Mouse (Mus musculus) brain, embryonic 18.5 days (tissue): ENCODE data around the gene Dhdds.

Experiments used
- DNase-seq: peaks from one replicate; pipeline ENCODE4 v3.0.0-alpha.2; 2012; ENCODE audit warnings: low read depth, low spot score

Dhdds gene

GRCm38 (mm10) chr4:133958884-133959283 is 41.8 kb downstream of the Dhdds start:
- DNase-seq: no peak

DNA sequence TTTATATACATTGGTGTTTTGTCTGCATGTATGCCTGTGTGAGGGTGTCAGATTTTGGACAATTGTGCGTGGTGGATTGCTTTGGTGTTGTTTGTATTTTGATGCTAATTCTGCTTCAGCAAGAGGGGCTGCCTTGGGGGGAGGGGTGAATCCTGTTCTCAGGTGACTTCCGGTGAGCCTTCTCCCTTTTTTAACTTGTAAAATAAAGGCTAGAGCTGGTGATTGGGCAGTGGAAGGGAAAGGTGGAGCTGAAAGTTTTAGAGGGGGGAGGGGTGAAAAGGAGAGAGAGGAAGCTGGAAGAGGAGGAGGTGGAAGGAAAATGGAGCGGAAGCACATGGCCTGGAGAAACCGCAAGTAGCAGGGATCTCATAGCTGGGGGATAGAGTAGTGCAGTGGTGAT is 44.4 kb downstream of the Dhdds start:
- no peak for DNase-seq

DNA sequence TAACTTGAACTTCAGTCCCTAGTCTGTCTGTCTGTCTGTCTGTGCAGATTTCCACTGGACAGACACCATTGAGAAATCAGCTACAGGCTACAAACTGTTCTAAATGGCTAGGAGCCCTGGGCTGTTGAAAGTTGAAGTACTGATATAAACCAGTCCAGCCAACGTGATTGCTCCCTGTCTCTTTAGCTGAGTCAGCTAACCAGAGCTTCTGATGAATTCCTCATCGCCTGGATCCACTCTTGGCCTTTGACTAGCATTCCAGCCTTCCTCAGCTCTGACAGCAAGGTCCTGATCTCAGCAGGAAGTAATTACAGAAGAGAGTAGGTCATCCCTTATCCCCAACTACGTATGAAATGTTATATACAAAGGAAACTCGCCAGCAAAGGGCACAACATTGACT is 54.0 kb downstream of the Dhdds start:
- no peak for DNase-seq

DNA sequence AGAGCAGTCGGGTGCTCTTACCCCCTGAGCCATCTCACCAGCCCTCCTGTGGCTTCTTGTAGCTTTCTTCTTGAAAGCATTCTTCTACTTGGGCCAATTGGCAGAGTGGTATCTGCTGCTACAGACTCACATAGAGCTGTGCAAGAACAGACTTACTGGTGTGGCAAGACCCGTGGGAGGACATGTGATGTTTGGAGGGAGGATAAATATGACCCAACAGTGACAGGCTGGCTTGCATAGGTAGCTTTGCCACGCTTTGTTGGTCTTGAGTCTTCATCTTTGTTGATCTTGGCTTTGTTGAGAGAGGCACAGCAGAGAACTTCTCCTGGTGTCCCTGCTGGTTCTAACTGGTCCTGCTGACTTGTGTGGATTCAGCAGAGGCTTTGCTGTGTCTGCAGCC is 56.9 kb downstream of the Dhdds start:
- DNase-seq: no peak

GRCm38 (mm10) chr4:133942679-133943078 is 58.0 kb downstream of the Dhdds start:
- DNase-seq: no peak

GRCm38 (mm10) chr4:133941576-133941975 is 59.1 kb downstream of the Dhdds start:
- DNase-seq: no peak

- no peak for DNase-seq
Observed at GRCm38 (mm10) chr4:133940386-133941260, 60.1 kb downstream of the Dhdds start.

DNA sequence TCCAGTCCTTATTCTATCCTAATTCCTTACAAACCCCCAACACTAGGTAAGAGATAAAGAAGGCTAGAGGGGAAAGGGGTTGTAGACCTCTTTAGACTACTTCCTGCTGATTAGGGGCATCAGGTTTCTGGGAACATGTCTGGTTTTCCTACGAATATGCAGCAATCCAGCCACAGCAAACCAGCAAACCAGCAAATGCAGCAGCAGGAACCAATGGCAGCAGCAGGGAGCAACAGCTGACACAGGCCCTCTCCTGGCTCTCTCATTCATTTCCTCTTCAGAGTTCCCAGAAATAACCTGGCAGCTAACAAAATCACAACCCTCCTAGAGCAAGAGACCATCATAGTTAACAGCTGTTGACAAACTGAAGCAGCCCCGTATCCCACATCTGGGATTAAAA is 62.6 kb downstream of the Dhdds start:
- DNase-seq: no peak

DNA sequence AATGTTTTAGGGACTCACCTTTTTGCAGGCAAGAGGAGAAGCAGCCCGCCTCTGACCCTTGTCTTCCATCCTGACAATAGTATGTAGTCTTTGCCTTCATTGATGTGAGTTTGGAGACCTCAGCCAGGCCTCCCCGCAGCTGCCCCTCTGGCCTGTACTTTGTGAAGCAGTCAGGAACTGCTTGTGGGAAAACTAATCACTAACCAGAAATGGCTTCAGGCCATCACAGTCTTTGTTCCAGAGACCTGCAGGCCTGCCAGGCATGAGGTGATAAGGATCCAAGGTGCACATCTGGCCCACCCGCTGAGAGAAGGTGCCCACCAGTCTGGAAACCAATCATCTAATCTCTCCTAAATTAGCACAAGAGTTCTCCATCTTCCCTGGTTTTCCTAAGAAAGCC is 68.9 kb downstream of the Dhdds start:
- DNase-seq: no peak

- no peak for DNase-seq
Observed at GRCm38 (mm10) chr4:133931349-133931748, 69.4 kb downstream of the Dhdds start.

DNA sequence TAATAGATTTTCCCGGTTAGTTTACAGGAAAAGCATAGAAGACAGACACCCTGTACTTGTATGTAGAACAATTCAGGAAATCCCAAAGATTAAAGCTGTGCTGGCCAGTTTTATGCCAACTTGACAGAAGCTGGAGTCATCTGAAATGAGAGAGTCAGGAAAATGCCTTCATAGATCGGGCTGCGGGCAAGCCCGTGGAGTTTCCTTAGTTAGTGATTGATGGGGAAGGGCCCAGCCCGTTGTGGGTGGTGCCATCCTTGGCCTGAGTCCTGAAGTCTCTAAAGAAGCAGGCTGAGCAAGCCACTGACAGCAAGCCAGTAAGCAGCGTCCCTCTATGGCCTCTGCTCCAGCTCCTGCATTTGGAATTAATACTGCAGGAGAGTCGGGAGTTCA is 71.4 kb downstream of the Dhdds start:
- no peak for DNase-seq

DNA sequence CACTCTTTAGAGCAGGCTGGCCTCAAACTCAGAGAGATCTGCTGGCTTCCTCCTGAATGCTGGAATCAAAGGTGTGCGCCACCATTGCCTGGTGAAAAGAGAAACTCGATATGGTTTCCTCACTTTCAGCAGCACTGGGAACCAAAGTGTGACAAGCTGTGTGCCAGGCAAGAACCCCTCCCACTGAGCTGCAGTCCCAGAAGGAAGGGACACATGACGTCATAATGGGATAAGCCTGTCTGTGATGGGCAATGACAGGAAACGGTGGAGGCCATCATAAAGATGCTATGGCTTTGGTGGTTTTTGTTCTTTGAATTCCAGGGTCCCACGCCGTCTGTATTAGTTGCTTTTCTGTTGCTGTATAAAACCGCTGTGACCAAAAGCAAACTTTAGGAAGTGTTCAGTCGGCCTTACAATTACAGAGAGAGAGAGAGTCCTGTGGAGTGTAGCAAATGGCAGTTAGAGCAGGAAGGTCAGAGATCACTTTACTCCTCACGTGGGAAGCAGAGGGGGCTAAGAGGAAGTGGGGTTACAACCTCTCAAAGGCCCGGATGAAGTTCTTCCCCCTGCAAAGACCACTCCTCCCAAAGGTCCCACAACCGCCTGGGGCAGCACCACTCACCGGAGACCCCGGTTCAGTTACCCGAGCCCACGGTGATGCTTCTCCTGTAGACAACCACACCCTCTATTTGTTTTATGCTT is 72.0 kb downstream of the Dhdds start:
- no peak for DNase-seq

DNA sequence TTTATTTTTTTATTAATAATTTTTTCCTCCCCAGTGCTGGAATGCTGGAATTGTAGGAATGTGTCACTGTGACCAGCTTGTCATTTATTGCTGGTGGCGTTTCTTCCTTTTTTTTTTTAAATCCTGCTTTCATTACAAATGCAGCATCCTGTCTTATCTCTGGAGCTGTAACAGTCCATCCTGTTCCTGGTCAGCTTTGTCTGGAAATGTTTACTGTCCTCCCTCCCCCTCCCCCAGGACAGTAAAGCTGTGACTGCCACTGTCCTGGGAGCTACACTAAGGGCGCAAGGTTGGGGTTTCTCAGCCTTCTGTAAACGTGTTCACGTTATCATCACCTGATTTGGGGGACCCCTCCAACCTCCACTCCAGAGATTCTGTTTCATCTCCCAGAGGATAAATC is 75.5 kb downstream of the Dhdds start:
- no peak for DNase-seq

- no peak for DNase-seq
Observed at GRCm38 (mm10) chr4:133923743-133924142, 77.0 kb downstream of the Dhdds start.
